Mouse (Mus musculus): ENCODE data around the gene Sntg2.

- no peak for TF ChIP-seq USF2 (conservative IDR thresholded peaks at IDR 0.05; ENCODE audit: low read depth, low read length)
- TF ChIP-seq UBTF (IDR thresholded peaks at IDR 0.05; ENCODE audit: low read depth, low read length), result no peak
- TF ChIP-seq CTCF (conservative IDR thresholded peaks at IDR 0.05 in 1 of 2, IDR thresholded peaks at IDR 0.05 in 1 of 2; ENCODE audit: low read depth in 2 of 2, low read length in 2 of 2), result peak; percentile 67 to 84
- TF ChIP-seq ZC3H11A (IDR thresholded peaks at IDR 0.05; ENCODE audit: low read depth, low read length), result 0 out of 2 replicates have a peak, but pooled peaks have one; percentile 3
- TF ChIP-seq POLR2A (IDR thresholded peaks at IDR 0.05; ENCODE audit: low read depth, low read length), result no peak
- no peak for TF ChIP-seq TBP (conservative IDR thresholded peaks at IDR 0.05; ENCODE audit: low read depth, low read length)
- no peak for TF ChIP-seq EP300 (IDR thresholded peaks at IDR 0.05; ENCODE audit: low read length)
- TF ChIP-seq MXI1 (IDR thresholded peaks at IDR 0.05; ENCODE audit: low read depth, low read length), result no peak
- TF ChIP-seq POLR2AphosphoS2 (IDR thresholded peaks at IDR 0.05; ENCODE audit: low read depth, low read length), result no peak
- TF ChIP-seq CHD2 (IDR thresholded peaks at IDR 0.05; ENCODE audit: low read length), result no peak
- no peak for TF ChIP-seq MAFK (IDR thresholded peaks at IDR 0.05; ENCODE audit: insufficient replicate concordance, low read length)
- peak; percentile 82 for TF ChIP-seq RAD21 (IDR thresholded peaks at IDR 0.05; ENCODE audit: low read depth, low read length)
- no peak for TF ChIP-seq TCF12 (IDR thresholded peaks at IDR 0.05; ENCODE audit: low read depth, low read length)
- no peak for TF ChIP-seq ZMIZ1 (IDR thresholded peaks at IDR 0.05; ENCODE audit: low read depth, low read length)
Observed at GRCm38 (mm10) chr12:30128561-30129410, 244.4 kb downstream of the Sntg2 start.

Data from CH12.LX (cell line).